Mouse (Mus musculus) G1E (cell line): ENCODE data around the gene Prdm10. TPM values are rescaled to one million over a fixed set of nuclear protein-coding genes. Genes with fewer than 3 reads are reported as not detected.

ENCODE experiments used
- ATAC-seq: 2 replicates; pipeline ENCODE4 v1.8.0; 2016; ENCODE audit warnings: mild to moderate bottlenecking; ENCODE audit not compliant: insufficient number of reproducible peaks, poor library complexity, low FRiP score, severe bottlenecking; ENCODE audit errors: extremely low read depth
- DNase-seq: peaks from one replicate; pipeline ENCODE4 v3.0.0; 2012; ENCODE audit warnings: low spot score
- H3K27me3 ChIP-seq: 2 replicates; pipeline ENCODE4 v1.6.1; 2012; ENCODE audit warnings: mild to moderate bottlenecking, low read length, inconsistent platforms; ENCODE audit not compliant: insufficient read depth
- H3K36me3 ChIP-seq: replicated peaks from 2 replicates; pipeline ENCODE3; 2012; ENCODE audit warnings: mild to moderate bottlenecking, inconsistent platforms
- H3K4me1 ChIP-seq: 2 replicates; pipeline ENCODE4 v1.6.1; 2012; ENCODE audit warnings: low read depth, low read length, inconsistent platforms, mixed read lengths; ENCODE audit not compliant: insufficient read depth
- H3K4me3 ChIP-seq: 2 replicates; pipeline ENCODE4 v1.5.1; 2012; ENCODE audit warnings: low read depth, mild to moderate bottlenecking, inconsistent platforms, low read length, moderate library complexity, mixed read lengths
- H3K9me3 ChIP-seq: replicated peaks from 2 replicates; pipeline ENCODE4 v1.6.1; 2012; ENCODE audit warnings: inconsistent platforms
- CTCF ChIP-seq: IDR thresholded peaks from 2 replicates; pipeline ENCODE4 v1.5.1; 2012; ENCODE audit warnings: low read depth, low read length, inconsistent platforms, mixed read lengths
- GATA1 ChIP-seq: IDR thresholded peaks from 2 replicates; pipeline ENCODE4 v1.6.1; 2012; ENCODE audit warnings: borderline replicate concordance, low read length, inconsistent platforms, mixed read lengths
- GATA2 ChIP-seq: IDR thresholded peaks from 2 replicates; pipeline ENCODE4 v1.6.1; 2012; ENCODE audit warnings: low read depth, low read length, inconsistent platforms, borderline replicate concordance
- POLR2AphosphoS5 ChIP-seq: IDR thresholded peaks from 2 replicates; pipeline ENCODE4 v1.6.1; 2012; ENCODE audit warnings: low read depth, low read length, inconsistent platforms; ENCODE audit not compliant: insufficient replicate concordance
- TAL1 ChIP-seq: conservative IDR thresholded peaks from 2 replicates; pipeline ENCODE4 v1.6.1; 2012; ENCODE audit warnings: low read depth, low read length, inconsistent platforms, mixed read lengths
- polyA plus RNA-seq: library from polyadenylated mRNA; stranded (reverse); fragments of >175 nt; gene quantifications from 2 replicates; pipeline ENCODE4 v1.2.3, GENCODE M21; 2012
- total RNA-seq, 2 experiments: library from RNA; stranded (forward) in 1 of 2; stranded (reverse) in 1 of 2; fragments of 200-1000 nt in 1 of 2; fragments of >200 nt in 1 of 2; fragmentation: Nextera tagmentation in 1 of 2; gene quantifications; 2 replicates each; pipeline ENCODE4 v1.2.3; 2014 to 2017

Gene Prdm10
- total and polyA plus RNA-seq, 3 experiments = 5.3 to 19.9 (median 9.9) TPM

- DNase-seq (no peak), ATAC-seq (no peak)
- no peaks in the 10 kb centered on the region for H3K27me3 ChIP-seq
- TF ChIP-seq CTCF (no peak), GATA2 (no peak), GATA1 (no peak)
- H3K36me3 ChIP-seq = peaks cover 54% of the 10 kb centered on the region
- H3K9me3 ChIP-seq = no peaks in the 10 kb centered on the region
- peaks cover 4% of the 10 kb centered on the region; the same call in 1 of the 2 replicates for H3K4me1 ChIP-seq
- no peak overlapping the region for H3K4me3 ChIP-seq
Measured at GRCm38 (mm10) chr9:31321526-31321925, 41.2 kb downstream of the Prdm10 start.

GRCm38 (mm10) chr9:31322090-31322489, 41.8 kb downstream of the Prdm10 start:
- DNase-seq = no peak
- TF ChIP-seq CTCF = no peak
- TF ChIP-seq GATA1 = no peak
- no peak for TF ChIP-seq TAL1
- H3K27me3 ChIP-seq = no peaks in the 10 kb centered on the region
- peaks cover 55% of the 10 kb centered on the region for H3K36me3 ChIP-seq
- no peak for ATAC-seq
- H3K9me3 ChIP-seq = no peaks in the 10 kb centered on the region
- H3K4me3 ChIP-seq = no peak overlapping the region
- H3K4me1 ChIP-seq = peaks cover 4% of the 10 kb centered on the region; the same call in 1 of the 2 replicates

GRCm38 (mm10) chr9:31330816-31331215, 50.5 kb downstream of the Prdm10 start:
- no peak overlapping the region for H3K4me3 ChIP-seq
- H3K4me1 ChIP-seq = no peaks in the 10 kb centered on the region
- H3K27me3 ChIP-seq = no peaks in the 10 kb centered on the region
- ATAC-seq = no peak
- H3K36me3 ChIP-seq = peaks cover 67% of the 10 kb centered on the region
- DNase-seq = no peak
- H3K9me3 ChIP-seq = no peaks in the 10 kb centered on the region
- TF ChIP-seq GATA2 (no peak), GATA1 (no peak), TAL1 (no peak), POLR2AphosphoS5 (no peak), CTCF (no peak)

- Histone ChIP-seq H3K27me3 (no peaks in the 10 kb centered on the region), H3K4me3 (no peak overlapping the region), H3K36me3 (peaks cover 66% of the 10 kb centered on the region), H3K4me1 (no peaks in the 10 kb centered on the region), H3K9me3 (no peaks in the 10 kb centered on the region)
- DNase-seq (no peak), ATAC-seq (no peak)
- no peak for TF ChIP-seq POLR2AphosphoS5
- no peak for TF ChIP-seq GATA1
- TF ChIP-seq CTCF = no peak
- no peak for TF ChIP-seq TAL1
- TF ChIP-seq GATA2 = no peak
Measured at GRCm38 (mm10) chr9:31331246-31331645, 50.9 kb downstream of the Prdm10 start.

- H3K4me1 ChIP-seq = peaks cover 5% of the 10 kb centered on the region
- ATAC-seq (no peak; the same call in 1 of the 2 replicates), DNase-seq (peak; percentile 10)
- H3K9me3 ChIP-seq = no peaks in the 10 kb centered on the region
- H3K27me3 ChIP-seq = no peaks in the 10 kb centered on the region
- H3K4me3 ChIP-seq = no peak overlapping the region
- peaks cover 67% of the 10 kb centered on the region for H3K36me3 ChIP-seq
- TF ChIP-seq TAL1 = no peak
- TF ChIP-seq GATA1 = no peak
- no peak for TF ChIP-seq CTCF
- TF ChIP-seq POLR2AphosphoS5 = no peak
- TF ChIP-seq GATA2 = no peak
Measured at GRCm38 (mm10) chr9:31331906-31332305, 51.6 kb downstream of the Prdm10 start.

- no peaks in the 10 kb centered on the region for H3K9me3 ChIP-seq
- H3K4me3 ChIP-seq = no peak overlapping the region
- TF ChIP-seq TAL1 = no peak
- TF ChIP-seq GATA1 = no peak
- no peak for TF ChIP-seq POLR2AphosphoS5
- TF ChIP-seq GATA2 = no peak
- TF ChIP-seq CTCF = no peak
- no peaks in the 10 kb centered on the region for H3K27me3 ChIP-seq
- ATAC-seq = no peak
- peaks cover 9% of the 10 kb centered on the region for H3K4me1 ChIP-seq
- DNase-seq = no peak
- peaks cover 58% of the 10 kb centered on the region for H3K36me3 ChIP-seq
Measured at GRCm38 (mm10) chr9:31332826-31333225, 52.5 kb downstream of the Prdm10 start.

GRCm38 (mm10) chr9:31334991-31335390, 54.7 kb downstream of the Prdm10 start:
- TF ChIP-seq CTCF = no peak
- no peak for TF ChIP-seq GATA1
- TF ChIP-seq TAL1 = no peak
- TF ChIP-seq POLR2AphosphoS5 = no peak
- TF ChIP-seq GATA2 = no peak
- Histone ChIP-seq H3K4me3 (no peak overlapping the region), H3K27me3 (no peaks in the 10 kb centered on the region), H3K9me3 (no peaks in the 10 kb centered on the region), H3K4me1 (peaks cover 9% of the 10 kb centered on the region), H3K36me3 (peaks cover 50% of the 10 kb centered on the region)
- ATAC-seq = no peak
- no peak for DNase-seq
